Mouse (Mus musculus): Measurements from ENCODE around the gene Pfkfb4. TPM values are rescaled to one million over a fixed set of nuclear protein-coding genes. Genes with fewer than 3 reads are reported as not detected.

Pfkfb4 gene
- polyA plus RNA-seq, 1 experiment from 2014 or later: 3.8 TPM

- 45% methylated on average over 5 of the region's 5 CpGs for WGBS (ENCODE audit: insufficient replicate concordance)
- no peaks in the 10 kb centered on the region for H3K27me3 ChIP-seq (ENCODE audit: insufficient read depth, low read length)
- ATAC-seq: 0 out of 2 replicates have a peak, but pooled peaks have one; percentile 47
- no peaks in the 10 kb centered on the region for H3K9me3 ChIP-seq (ENCODE audit: low read length)
- no peak overlapping the region for H3K27ac ChIP-seq (ENCODE audit: low read depth)
- no peak overlapping the region for H3K4me3 ChIP-seq (ENCODE audit: low read depth, low read length)
- no peak for TF ChIP-seq EP300 (IDR thresholded peaks at IDR 0.05; ENCODE audit: low read depth)
- peak; percentile 90 for TF ChIP-seq CTCF (IDR thresholded peaks at IDR 0.05; ENCODE audit: low read depth)
- no peaks in the 10 kb centered on the region for H3K4me1 ChIP-seq (ENCODE audit: insufficient read depth)
- H3K9ac ChIP-seq (replicated peaks): no peak overlapping the region
- H3K36me3 ChIP-seq (replicated peaks; ENCODE audit: insufficient read depth, low read length): 0 out of 2 replicates have a peak, but pooled peaks cover 3% of the 10 kb centered on the region
- DNase-seq: peak; percentile 70
- no peak overlapping the region for H3K4me2 ChIP-seq (ENCODE audit: low read depth, low read length)
Measured at GRCm38 (mm10) chr9:109046306-109046705, 54.7 kb downstream of the Pfkfb4 start.

- DNase-seq (no peak), ATAC-seq (no peak)
- 73% methylated on average over 7 of the region's 7 CpGs for WGBS (ENCODE audit: insufficient replicate concordance)
- Histone ChIP-seq H3K27me3 (ENCODE audit: insufficient read depth, low read length) (no peaks in the 10 kb centered on the region), H3K36me3 (replicated peaks; ENCODE audit: insufficient read depth, low read length) (0 out of 2 replicates have a peak, but pooled peaks cover 6% of the 10 kb centered on the region), H3K4me2 (ENCODE audit: low read depth, low read length) (no peak overlapping the region), H3K4me3 (ENCODE audit: low read depth, low read length) (no peak overlapping the region), H3K9ac (replicated peaks) (no peak overlapping the region), H3K4me1 (ENCODE audit: insufficient read depth) (peaks cover 1% of the 10 kb centered on the region; the same call in 1 of the 2 replicates), H3K27ac (ENCODE audit: low read depth) (no peak overlapping the region), H3K9me3 (ENCODE audit: low read length) (no peaks in the 10 kb centered on the region)
- TF ChIP-seq CTCF (IDR thresholded peaks at IDR 0.05; ENCODE audit: low read depth): no peak
- TF ChIP-seq EP300 (IDR thresholded peaks at IDR 0.05; ENCODE audit: low read depth): no peak
Measured at GRCm38 (mm10) chr9:109049316-109049715, 57.7 kb downstream of the Pfkfb4 start.

DNA sequence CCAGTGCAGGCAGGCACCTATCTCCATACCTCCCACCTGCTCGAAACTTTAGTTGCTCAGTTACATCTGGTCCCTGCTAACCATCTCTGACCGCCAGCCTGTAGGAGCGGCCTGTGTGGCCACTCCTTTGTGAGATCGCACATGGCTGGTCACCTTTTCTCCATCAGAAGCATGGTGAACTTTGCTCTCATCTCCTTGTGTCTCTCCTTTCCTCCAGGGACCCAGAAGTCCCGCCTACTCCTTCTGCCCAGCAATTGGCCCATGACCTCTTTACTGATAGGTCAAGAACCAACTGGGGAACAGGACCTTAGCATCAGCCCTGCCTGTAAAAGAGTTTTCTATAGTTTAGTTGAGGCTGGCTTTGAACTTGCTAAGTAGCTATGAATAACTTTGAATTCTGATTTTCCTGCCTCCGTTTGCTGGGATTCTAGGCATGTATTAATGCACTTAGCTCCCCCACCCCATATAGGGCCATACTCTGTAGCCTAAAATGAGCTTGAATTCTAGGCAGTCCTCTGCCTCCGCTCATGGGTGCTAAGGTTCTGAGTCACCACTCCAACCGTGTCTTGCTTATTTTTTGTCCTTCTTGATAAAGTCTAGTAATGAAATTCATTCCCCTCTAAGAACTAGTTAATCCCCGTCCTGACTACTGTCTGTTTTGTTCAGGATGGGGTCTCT, 58.6 kb downstream of the Pfkfb4 start:
- TF ChIP-seq CTCF (IDR thresholded peaks at IDR 0.05; ENCODE audit: low read depth) (no peak), EP300 (IDR thresholded peaks at IDR 0.05; ENCODE audit: low read depth) (no peak)
- no peaks in the 10 kb centered on the region for H3K9me3 ChIP-seq (ENCODE audit: low read length)
- peaks cover 7% of the 10 kb centered on the region for H3K4me1 ChIP-seq (ENCODE audit: insufficient read depth)
- no peak overlapping the region for H3K9ac ChIP-seq (replicated peaks)
- no peaks in the 10 kb centered on the region for H3K27me3 ChIP-seq (ENCODE audit: insufficient read depth, low read length)
- 77% methylated on average over 9 of the region's 9 CpGs for WGBS (ENCODE audit: insufficient replicate concordance)
- no peak overlapping the region; the same call in 1 of the 2 replicates for H3K27ac ChIP-seq (ENCODE audit: low read depth)
- no peak for ATAC-seq
- no peak for DNase-seq
- no peak overlapping the region for H3K4me2 ChIP-seq (ENCODE audit: low read depth, low read length)
- H3K36me3 ChIP-seq (replicated peaks; ENCODE audit: insufficient read depth, low read length): 0 out of 2 replicates have a peak, but pooled peaks cover 6% of the 10 kb centered on the region
- no peak overlapping the region for H3K4me3 ChIP-seq (ENCODE audit: low read depth, low read length)

DNA sequence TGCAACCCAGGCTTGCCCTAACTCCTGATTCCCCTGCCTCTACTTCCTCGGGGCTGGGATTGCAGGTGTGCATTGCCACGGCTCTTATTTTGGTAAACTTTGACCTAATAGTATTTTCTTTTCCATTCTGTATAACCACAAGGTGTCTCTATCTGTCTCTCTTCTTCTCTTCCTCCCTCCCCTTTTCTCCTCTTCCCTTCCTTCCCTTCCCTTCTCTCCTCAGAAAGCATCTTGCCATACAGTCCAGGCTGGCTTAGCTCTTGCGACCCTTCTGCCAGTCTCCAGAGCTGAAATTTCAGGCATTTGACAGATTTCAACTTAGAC, 59.1 kb downstream of the Pfkfb4 start:
- Histone ChIP-seq H3K9ac (replicated peaks) (no peak overlapping the region), H3K4me2 (ENCODE audit: low read depth, low read length) (no peak overlapping the region), H3K36me3 (replicated peaks; ENCODE audit: insufficient read depth, low read length) (0 out of 2 replicates have a peak, but pooled peaks cover 6% of the 10 kb centered on the region), H3K27me3 (ENCODE audit: insufficient read depth, low read length) (no peaks in the 10 kb centered on the region), H3K27ac (ENCODE audit: low read depth) (no peak overlapping the region; the same call in 1 of the 2 replicates), H3K4me1 (ENCODE audit: insufficient read depth) (peaks cover 12% of the 10 kb centered on the region), H3K4me3 (ENCODE audit: low read depth, low read length) (no peak overlapping the region), H3K9me3 (ENCODE audit: low read length) (no peaks in the 10 kb centered on the region)
- TF ChIP-seq CTCF (IDR thresholded peaks at IDR 0.05; ENCODE audit: low read depth) (no peak), EP300 (IDR thresholded peaks at IDR 0.05; ENCODE audit: low read depth) (no peak)
- no peak for DNase-seq
- ATAC-seq: no peak
- 47% methylated on average over 3 of the region's 3 CpGs for WGBS (ENCODE audit: insufficient replicate concordance)

DNA sequence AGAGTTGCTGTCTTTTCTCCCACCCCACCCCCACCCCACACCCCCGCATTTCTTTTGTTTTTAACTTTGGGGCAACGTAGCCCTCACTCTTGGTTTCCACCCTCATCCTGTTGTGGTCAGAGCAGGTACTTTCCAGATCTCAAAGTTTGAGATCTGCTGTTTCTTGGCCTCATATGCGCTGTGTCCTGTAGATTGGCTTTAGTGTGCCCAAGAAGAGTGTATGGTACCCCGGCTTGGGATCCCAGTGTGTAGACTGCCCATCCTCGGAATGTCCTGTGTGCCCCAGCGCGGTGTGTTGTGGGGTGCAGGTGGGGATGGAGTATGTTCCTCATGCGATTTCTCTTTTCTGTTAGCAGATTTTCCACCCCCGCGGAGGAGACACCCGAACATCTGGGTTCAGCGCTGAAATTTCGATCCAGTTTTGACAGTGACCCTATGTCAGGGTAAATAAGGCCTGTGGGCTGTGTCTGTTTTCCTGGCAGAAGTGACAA, 59.5 kb downstream of the Pfkfb4 start:
- H3K36me3 ChIP-seq (replicated peaks; ENCODE audit: insufficient read depth, low read length): 0 out of 2 replicates have a peak, but pooled peaks cover 6% of the 10 kb centered on the region
- ATAC-seq (no peak), DNase-seq (no peak)
- H3K4me3 ChIP-seq (ENCODE audit: low read depth, low read length): no peak overlapping the region
- H3K9ac ChIP-seq (replicated peaks): no peak overlapping the region
- TF ChIP-seq CTCF (IDR thresholded peaks at IDR 0.05; ENCODE audit: low read depth) (no peak), EP300 (IDR thresholded peaks at IDR 0.05; ENCODE audit: low read depth) (no peak)
- H3K4me1 ChIP-seq (ENCODE audit: insufficient read depth): peaks cover 16% of the 10 kb centered on the region
- H3K9me3 ChIP-seq (ENCODE audit: low read length): no peaks in the 10 kb centered on the region
- 0 out of 2 replicates have a peak overlapping the region, but pooled peaks have one; percentile 34 for H3K27ac ChIP-seq (ENCODE audit: low read depth)
- H3K27me3 ChIP-seq (ENCODE audit: insufficient read depth, low read length): no peaks in the 10 kb centered on the region
- WGBS (ENCODE audit: insufficient replicate concordance): 58% methylated on average over 13 of the region's 13 CpGs
- H3K4me2 ChIP-seq (ENCODE audit: low read depth, low read length): no peak overlapping the region

- TF ChIP-seq EP300 (IDR thresholded peaks at IDR 0.05; ENCODE audit: low read depth): no peak
- TF ChIP-seq CTCF (IDR thresholded peaks at IDR 0.05; ENCODE audit: low read depth): no peak
- H3K4me3 ChIP-seq (ENCODE audit: low read depth, low read length): no peak overlapping the region
- H3K4me1 ChIP-seq (ENCODE audit: insufficient read depth): peaks cover 20% of the 10 kb centered on the region
- H3K4me2 ChIP-seq (ENCODE audit: low read depth, low read length): no peak overlapping the region
- H3K27ac ChIP-seq (ENCODE audit: low read depth): no peak overlapping the region
- H3K9me3 ChIP-seq (ENCODE audit: low read length): no peaks in the 10 kb centered on the region
- H3K36me3 ChIP-seq (replicated peaks; ENCODE audit: insufficient read depth, low read length): peaks cover 13% of the 10 kb centered on the region
- H3K9ac ChIP-seq (replicated peaks): no peak overlapping the region
- DNase-seq: peak; percentile 15
- no peaks in the 10 kb centered on the region for H3K27me3 ChIP-seq (ENCODE audit: insufficient read depth, low read length)
- WGBS (ENCODE audit: insufficient replicate concordance): 78% methylated on average over 10 of the region's 10 CpGs
- ATAC-seq: no peak
Measured at GRCm38 (mm10) chr9:109051651-109052489, 60.3 kb downstream of the Pfkfb4 start.

All from liver, postnatal 0 days (tissue).